Mouse (Mus musculus) embryonic facial prominence, embryonic 11.5 days (tissue): ENCODE results near the gene Tmem176a. TPM values are rescaled to one million over a fixed set of nuclear protein-coding genes. Genes with fewer than 3 reads are reported as not detected.

ENCODE experiments used
- ATAC-seq: fragments of 200-750 bp; cut with Nextera tagmentation; replicated peaks from 2 replicates; pipeline ENCODE4 v1.8.0; 2017; ENCODE audit warnings: low read depth; ENCODE audit not compliant: insufficient number of reproducible peaks, low FRiP score, low TSS enrichment
- DNase-seq: peaks from one replicate; pipeline ENCODE4 v3.0.0-alpha.2; 2015; ENCODE audit warnings: low spot score
- H3K27ac ChIP-seq: fragments of 300-500 bp; sonication (generic); replicated peaks from 2 replicates; pipeline ENCODE4 v1.5.1; 2014; ENCODE audit warnings: mild to moderate bottlenecking, low read depth, low read length, control low read depth
- H3K27me3 ChIP-seq: fragments of 300-500 bp; sonication (generic); 2 replicates; pipeline ENCODE4 v1.6.1; 2014; ENCODE audit warnings: mild to moderate bottlenecking, low read length, moderate library complexity, mixed read lengths; ENCODE audit not compliant: control insufficient read depth, insufficient read depth
- H3K36me3 ChIP-seq: fragments of 300-500 bp; sonication (generic); replicated peaks from 2 replicates; pipeline ENCODE4 v1.6.1; 2014; ENCODE audit warnings: low read depth, mild to moderate bottlenecking, low read length, moderate library complexity, mixed read lengths; ENCODE audit not compliant: control insufficient read depth, insufficient read depth
- H3K4me1 ChIP-seq: fragments of 300-500 bp; sonication (generic); 2 replicates; pipeline ENCODE4 v1.6.1; 2014; ENCODE audit warnings: low read length, mixed read lengths; ENCODE audit not compliant: control insufficient read depth, insufficient read depth
- H3K4me2 ChIP-seq: fragments of 300-500 bp; sonication (generic); 2 replicates; pipeline ENCODE4 v1.6.1; 2014; ENCODE audit warnings: low read depth, mild to moderate bottlenecking, control low read depth, low read length, moderate library complexity
- H3K4me3 ChIP-seq: fragments of 300-500 bp; sonication (generic); 2 replicates; pipeline ENCODE4 v1.5.1; 2014; ENCODE audit warnings: low read depth, low read length, control low read depth
- H3K9ac ChIP-seq: fragments of 300-500 bp; sonication (generic); replicated peaks from 2 replicates; pipeline ENCODE4 v1.6.1; 2014; ENCODE audit warnings: mild to moderate bottlenecking, control low read depth, low read length
- H3K9me3 ChIP-seq: fragments of 300-500 bp; sonication (generic); replicated peaks from 2 replicates; pipeline ENCODE4 v1.6.1; 2016; ENCODE audit warnings: mild to moderate bottlenecking, low read length, inconsistent platforms, mixed read lengths; ENCODE audit not compliant: control insufficient read depth
- WGBS: fragments of 180-500 bp; shearing (Covaris S2); extraction: QIAGEN DNeasy Blood & Tissue Kit; methylation state at CpG from one replicate; pipeline ENCODE4 v1.1.7; 2014; 5-methylcytosine and 5-hydroxymethylcytosine counted together
- polyA plus RNA-seq: library from polyadenylated mRNA; unstranded; fragments of >200 nt; fragmentation: Nextera tagmentation; extraction: Ambion mirVana; gene quantifications from 2 replicates; pipeline ENCODE4 v1.2.1, GENCODE M21; 2014

Gene Tmem176a
- 30.4 and 32.7 TPM in 2 replicates for polyA plus RNA-seq

- DNase-seq: peak; percentile 23
- Histone ChIP-seq H3K36me3 (no peaks in the 10 kb centered on the region), H3K27ac (peak within 1 kb of the TSS; percentile 44; the same call in 1 of the 2 replicates), H3K27me3 (no peaks in the 10 kb centered on the region), H3K9ac (peak within 1 kb of the TSS; percentile 44), H3K9me3 (no peaks in the 10 kb centered on the region), H3K4me2 (peak within 1 kb of the TSS; percentile 48), H3K4me1 (peaks cover 6% of the 10 kb centered on the region), H3K4me3 (peak within 1 kb of the TSS; percentile 32)
- 0 out of 2 replicates have a peak, but pooled peaks have one; percentile 6 for ATAC-seq
- WGBS: 36% methylated on average over 7 of the region's 7 CpGs
These were observed at the start of gene Tmem176a for GRCm38 (mm10) chr6:48840371-48840969. Tmem176a (plus strand) TSS chr6:48840919.

DNA sequence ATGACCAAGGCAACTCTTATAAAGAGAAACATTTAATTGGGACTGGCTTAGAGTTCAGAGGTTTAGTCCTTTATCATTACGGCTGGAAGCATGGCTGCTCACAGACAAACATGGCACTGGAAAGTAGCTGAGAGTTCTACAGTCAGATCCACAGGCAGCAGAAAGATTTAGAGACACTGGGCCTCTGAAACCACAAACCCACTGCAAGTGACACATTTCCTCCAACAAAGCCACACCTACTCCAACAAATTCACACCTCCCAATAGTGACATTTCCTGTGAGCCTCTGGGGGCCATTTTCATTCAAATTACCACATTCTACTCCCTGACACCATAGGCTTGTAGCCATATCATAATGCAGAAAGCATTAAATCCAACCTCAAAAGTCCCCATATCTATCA lies 38.8 kb upstream of the Tmem176a start:
- no peak overlapping the region for H3K4me3 ChIP-seq
- no peak for ATAC-seq

DNA sequence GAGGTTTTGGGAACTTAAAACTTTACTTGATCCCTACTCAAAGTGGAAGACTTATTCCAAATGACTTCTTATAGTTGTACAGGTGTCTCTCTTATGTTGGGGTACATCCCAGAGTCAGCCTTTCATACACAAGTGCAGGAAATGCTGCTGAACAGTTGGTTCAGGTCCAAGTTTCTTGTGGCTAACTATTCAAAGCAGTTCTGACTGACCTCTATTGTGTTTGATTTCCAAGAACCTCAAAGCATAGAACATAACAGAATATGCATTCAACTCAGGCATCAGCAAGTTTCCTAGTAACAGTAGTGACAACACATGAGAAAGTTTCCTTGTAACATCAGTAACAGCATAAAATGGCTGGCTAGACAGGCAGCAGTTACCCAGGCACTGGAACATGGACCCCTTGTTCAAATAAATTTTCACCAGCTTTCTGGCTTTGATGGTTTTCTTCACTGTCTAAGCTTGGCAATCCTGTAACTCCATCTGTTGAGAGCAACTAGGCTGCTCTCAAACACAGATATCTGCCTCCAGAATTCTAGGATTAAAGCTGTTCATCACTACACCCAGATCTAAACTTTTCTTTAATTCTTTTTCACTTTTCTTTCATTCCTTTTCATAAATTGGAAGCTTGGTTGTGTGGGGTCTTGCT lies 37.2 kb upstream of the Tmem176a start:
- DNase-seq (no peak), ATAC-seq (no peak)
- Histone ChIP-seq H3K36me3 (no peaks in the 10 kb centered on the region), H3K4me3 (no peak overlapping the region), H3K4me2 (no peak overlapping the region), H3K27ac (no peak overlapping the region), H3K4me1 (no peaks in the 10 kb centered on the region), H3K27me3 (no peaks in the 10 kb centered on the region), H3K9ac (no peak overlapping the region), H3K9me3 (no peaks in the 10 kb centered on the region)

More for the DNA sequence above, 38.8 kb upstream of the Tmem176a start:
- no peak for DNase-seq
- Histone ChIP-seq H3K27me3 (no peaks in the 10 kb centered on the region), H3K9me3 (no peaks in the 10 kb centered on the region), H3K27ac (no peak overlapping the region), H3K36me3 (no peaks in the 10 kb centered on the region), H3K4me1 (no peaks in the 10 kb centered on the region), H3K9ac (no peak overlapping the region), H3K4me2 (no peak overlapping the region)
- WGBS: 82% methylated on average over 1 of the region's 1 CpGs

GRCm38 (mm10) chr6:48804346-48804745 lies 36.4 kb upstream of the Tmem176a start:
- no peaks in the 10 kb centered on the region for H3K36me3 ChIP-seq
- no peak overlapping the region for H3K4me2 ChIP-seq
- no peaks in the 10 kb centered on the region for H3K4me1 ChIP-seq
- H3K9me3 ChIP-seq: no peaks in the 10 kb centered on the region
- H3K9ac ChIP-seq: no peak overlapping the region
- DNase-seq (no peak), ATAC-seq (no peak)
- no peaks in the 10 kb centered on the region for H3K27me3 ChIP-seq
- 81% methylated on average over 5 of the region's 5 CpGs for WGBS
- H3K27ac ChIP-seq: no peak overlapping the region
- no peak overlapping the region for H3K4me3 ChIP-seq

GRCm38 (mm10) chr6:48806746-48807145 lies 34.0 kb upstream of the Tmem176a start:
- no peak for ATAC-seq
- Histone ChIP-seq H3K36me3 (no peaks in the 10 kb centered on the region), H3K4me2 (no peak overlapping the region), H3K9me3 (no peaks in the 10 kb centered on the region), H3K27me3 (no peaks in the 10 kb centered on the region), H3K27ac (no peak overlapping the region), H3K9ac (no peak overlapping the region), H3K4me3 (no peak overlapping the region), H3K4me1 (no peaks in the 10 kb centered on the region)
- WGBS: 78% methylated on average over 3 of the region's 3 CpGs
- DNase-seq: no peak

DNA sequence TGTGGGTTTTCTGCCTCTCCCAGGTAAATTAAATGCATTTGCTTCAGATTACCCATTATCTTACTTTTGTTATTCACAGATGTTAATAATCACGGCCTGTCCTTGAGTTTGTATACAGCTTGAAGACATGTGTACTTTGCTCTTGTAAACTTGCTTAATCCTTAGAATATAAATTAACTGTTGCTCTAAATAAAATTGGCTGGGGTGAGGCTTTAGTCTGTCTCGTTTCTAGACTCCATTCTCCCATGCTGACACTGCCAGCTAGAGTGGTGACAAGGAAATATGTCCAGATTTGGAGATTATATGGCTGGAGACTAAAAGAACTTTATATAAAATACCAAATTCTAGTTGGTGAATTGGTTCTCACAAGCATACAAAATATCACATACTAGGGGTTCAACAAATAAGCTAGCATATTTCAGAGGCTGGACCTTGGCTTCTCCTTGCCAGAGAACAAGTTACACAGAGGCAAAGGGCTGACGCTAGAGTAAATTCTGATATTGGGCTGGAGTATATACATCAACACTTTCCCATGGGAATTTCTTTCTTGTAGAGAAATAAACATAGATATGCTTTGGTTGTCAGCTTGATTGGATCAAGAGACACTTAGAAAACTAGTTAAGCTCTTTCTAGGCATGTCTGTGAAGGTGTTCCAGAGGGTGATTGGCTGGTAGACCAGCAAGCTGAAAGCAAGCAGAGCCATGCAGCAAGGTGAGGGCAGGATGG lies 31.1 kb upstream of the Tmem176a start:
- Histone ChIP-seq H3K9me3 (no peaks in the 10 kb centered on the region), H3K36me3 (no peaks in the 10 kb centered on the region), H3K4me3 (no peak overlapping the region), H3K27me3 (no peaks in the 10 kb centered on the region), H3K9ac (no peak overlapping the region), H3K4me2 (no peak overlapping the region), H3K27ac (no peak overlapping the region), H3K4me1 (no peaks in the 10 kb centered on the region)
- ATAC-seq (no peak), DNase-seq (no peak)
- WGBS: 73% methylated on average over 3 of the region's 3 CpGs

DNA sequence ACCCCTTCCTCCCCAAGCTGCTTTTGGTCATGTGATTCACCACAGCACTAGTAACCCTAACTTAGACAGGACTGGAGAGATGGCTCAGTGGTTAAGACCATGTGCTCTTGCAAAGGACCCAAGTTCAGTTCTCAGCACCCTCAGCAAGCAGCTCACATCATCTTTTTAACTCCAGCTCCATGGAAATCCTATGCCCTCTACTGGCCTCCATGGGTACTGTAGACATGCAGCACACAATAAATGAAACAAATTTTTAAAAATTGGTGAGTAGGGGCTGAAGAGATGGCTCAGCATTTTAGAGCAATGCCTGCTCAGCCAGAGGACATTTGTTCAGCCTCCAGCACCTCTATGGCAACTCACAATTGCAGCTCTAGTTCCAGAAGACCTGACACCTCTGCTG lies 25.7 kb upstream of the Tmem176a start:
- Histone ChIP-seq H3K4me1 (no peaks in the 10 kb centered on the region), H3K4me3 (no peak overlapping the region), H3K9ac (no peak overlapping the region), H3K9me3 (no peaks in the 10 kb centered on the region), H3K27ac (no peak overlapping the region), H3K27me3 (no peaks in the 10 kb centered on the region), H3K4me2 (no peak overlapping the region), H3K36me3 (no peaks in the 10 kb centered on the region)
- no peak for ATAC-seq
- no peak for DNase-seq

GRCm38 (mm10) chr6:48817815-48818214 lies 22.9 kb upstream of the Tmem176a start:
- H3K4me3 ChIP-seq: no peak overlapping the region
- H3K27ac ChIP-seq: no peak overlapping the region
- ATAC-seq (no peak), DNase-seq (peak; percentile 95)
- WGBS: 10% methylated on average over 6 of the region's 6 CpGs
- H3K9me3 ChIP-seq: no peaks in the 10 kb centered on the region
- H3K4me1 ChIP-seq: no peaks in the 10 kb centered on the region
- H3K9ac ChIP-seq: no peak overlapping the region
- no peaks in the 10 kb centered on the region for H3K36me3 ChIP-seq
- no peak overlapping the region for H3K4me2 ChIP-seq
- H3K27me3 ChIP-seq: no peaks in the 10 kb centered on the region
